Mouse (Mus musculus): ENCODE data around the gene Tnfrsf19. TPM values are rescaled to one million over a fixed set of nuclear protein-coding genes. Genes with fewer than 3 reads are reported as not detected.

Tnfrsf19 gene
- 10 to 100 TPM; 13.1 to 49.8 TPM for total RNA-seq (2021)
- long read RNA-seq, experiment 1, full-length matches to known transcripts: 6 of 6 reads
- long read RNA-seq, experiment 1, partial matches to known transcripts: 0 of 6 reads
- long read RNA-seq, experiment 1, other reads (novel, unspliced or antisense): 0 of 6 reads
- long read RNA-seq, experiment 2, full-length matches to known transcripts: 36 of 53 reads
- long read RNA-seq, experiment 2, partial matches to known transcripts: 11 of 53 reads
- long read RNA-seq, experiment 2, other reads (novel, unspliced or antisense): 6 of 53 reads

GRCm38 (mm10) chr14:61046091-61046681 lies at the start of gene Tnfrsf19:
TSS of gene Tnfrsf19 (minus strand) at chr14:61046490.
- peak; percentile 64 to 84 for DNase-seq (ENCODE audit: low spot score in 2 of 2)

DNA sequence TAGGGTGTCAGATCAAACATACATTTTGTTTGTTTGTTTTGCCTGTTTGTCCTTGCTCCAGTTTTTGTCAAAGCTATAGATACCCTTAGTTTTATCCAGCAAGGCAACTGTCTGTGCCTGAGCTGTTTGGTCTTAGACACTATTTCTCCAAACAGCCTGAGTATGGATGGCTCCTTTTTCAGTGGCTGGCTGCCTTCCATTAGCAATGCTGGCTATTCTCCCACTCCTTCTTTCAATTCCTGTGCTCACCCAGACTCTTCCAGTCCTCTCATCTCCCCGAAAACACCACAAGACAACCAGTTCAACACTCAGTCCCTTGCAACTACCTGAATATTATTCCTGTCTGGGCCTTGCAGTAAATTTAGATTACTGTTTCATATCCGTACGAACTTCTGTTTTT lies 45.8 kb upstream of the Tnfrsf19 start:
- DNase-seq (ENCODE audit: low spot score in 2 of 2): no peak

- no peak for DNase-seq (ENCODE audit: low spot score in 2 of 2)
Measured at GRCm38 (mm10) chr14:61090955-61091354, 44.7 kb upstream of the Tnfrsf19 start.

DNA sequence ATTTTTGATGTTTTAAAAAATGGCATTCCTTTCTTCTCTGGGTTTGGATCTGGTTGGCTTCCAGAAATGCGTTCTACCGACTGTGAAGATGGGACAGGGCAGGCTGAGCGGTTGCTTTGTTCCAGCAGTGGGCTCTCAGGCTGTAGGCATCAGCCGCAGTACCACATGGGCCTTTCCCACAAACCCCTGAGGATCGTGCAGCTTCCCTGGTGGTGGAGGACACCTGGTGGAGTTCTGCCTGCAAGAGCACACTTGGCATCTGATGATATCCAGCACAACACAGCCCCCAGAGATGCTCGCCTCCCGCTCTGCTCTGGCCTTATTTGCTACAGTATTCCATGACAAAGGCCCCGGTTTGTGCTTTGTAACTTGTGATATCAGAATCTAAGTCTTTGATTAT lies 41.9 kb upstream of the Tnfrsf19 start:
- DNase-seq (ENCODE audit: low spot score in 2 of 2): no peak

DNA sequence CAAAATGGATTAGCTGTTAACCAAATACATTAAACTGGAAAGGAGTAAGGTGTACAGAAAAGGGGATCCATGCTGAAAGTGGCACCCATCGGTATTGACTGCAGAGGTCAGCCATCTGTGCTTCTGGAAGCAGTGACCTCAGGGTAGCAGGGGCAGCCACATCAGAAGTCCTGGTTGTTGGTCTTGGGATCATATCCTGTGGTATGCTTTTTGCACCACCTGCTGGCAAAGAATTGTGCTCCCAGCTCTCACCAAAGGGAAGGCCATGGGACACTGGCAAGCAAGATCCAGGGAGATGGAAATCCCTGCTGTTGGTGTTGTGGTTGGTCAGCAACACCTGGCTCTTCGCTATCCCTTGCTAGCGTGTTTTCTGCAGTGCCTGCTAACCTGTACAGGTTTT lies 39.0 kb upstream of the Tnfrsf19 start:
- DNase-seq (ENCODE audit: low spot score in 2 of 2): peak; percentile 25 to 42

GRCm38 (mm10) chr14:61069555-61069954 lies 23.3 kb upstream of the Tnfrsf19 start:
- DNase-seq (ENCODE audit: low spot score in 2 of 2): no peak

- DNase-seq (ENCODE audit: low spot score in 2 of 2): no peak
Measured at GRCm38 (mm10) chr14:61061729-61062128, 15.4 kb upstream of the Tnfrsf19 start.

DNA sequence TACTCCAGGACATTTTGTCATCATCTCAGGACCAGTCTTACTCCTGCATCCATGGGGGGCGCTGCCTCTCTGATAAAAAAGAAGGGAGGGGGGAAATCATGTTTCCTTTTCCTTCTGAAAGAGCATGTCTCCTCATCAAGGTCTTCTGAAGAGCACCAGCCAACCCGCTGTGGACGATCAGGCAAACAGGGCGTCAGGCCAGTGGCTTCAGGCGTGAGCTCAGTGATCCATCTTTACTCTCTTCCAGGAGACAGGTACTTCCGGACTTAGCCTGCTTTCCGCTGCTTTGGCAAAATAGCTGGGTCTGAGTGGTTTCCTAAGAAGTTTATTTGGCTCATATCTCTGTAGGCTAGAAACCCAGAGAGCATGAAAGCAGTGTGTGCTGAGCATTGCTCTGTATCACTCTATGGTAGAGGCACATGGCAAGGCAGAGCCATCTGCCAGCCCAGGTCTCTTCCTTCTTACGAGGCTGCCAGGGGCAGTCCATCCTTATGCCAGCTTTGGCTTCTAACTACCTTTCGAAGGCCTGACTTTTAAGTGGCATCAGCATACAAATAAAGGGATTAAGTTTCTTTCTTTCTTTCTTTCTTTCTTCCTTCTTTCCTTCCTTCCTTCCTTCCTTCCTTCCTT lies 13.1 kb upstream of the Tnfrsf19 start:
- no peak for DNase-seq (ENCODE audit: low spot score in 2 of 2)

- no peak for DNase-seq (ENCODE audit: low spot score in 2 of 2)
Measured at GRCm38 (mm10) chr14:61056962-61057361, 10.7 kb upstream of the Tnfrsf19 start.

- no peak for DNase-seq (ENCODE audit: low spot score in 2 of 2)
Measured at GRCm38 (mm10) chr14:61056445-61056844, 10.2 kb upstream of the Tnfrsf19 start.

- DNase-seq (ENCODE audit: low spot score in 2 of 2): no peak
Measured at GRCm38 (mm10) chr14:61055864-61056263, 9.6 kb upstream of the Tnfrsf19 start.

- DNase-seq (ENCODE audit: low spot score in 2 of 2): no peak
Measured at GRCm38 (mm10) chr14:61052163-61052562, 5.9 kb upstream of the Tnfrsf19 start.

DNA sequence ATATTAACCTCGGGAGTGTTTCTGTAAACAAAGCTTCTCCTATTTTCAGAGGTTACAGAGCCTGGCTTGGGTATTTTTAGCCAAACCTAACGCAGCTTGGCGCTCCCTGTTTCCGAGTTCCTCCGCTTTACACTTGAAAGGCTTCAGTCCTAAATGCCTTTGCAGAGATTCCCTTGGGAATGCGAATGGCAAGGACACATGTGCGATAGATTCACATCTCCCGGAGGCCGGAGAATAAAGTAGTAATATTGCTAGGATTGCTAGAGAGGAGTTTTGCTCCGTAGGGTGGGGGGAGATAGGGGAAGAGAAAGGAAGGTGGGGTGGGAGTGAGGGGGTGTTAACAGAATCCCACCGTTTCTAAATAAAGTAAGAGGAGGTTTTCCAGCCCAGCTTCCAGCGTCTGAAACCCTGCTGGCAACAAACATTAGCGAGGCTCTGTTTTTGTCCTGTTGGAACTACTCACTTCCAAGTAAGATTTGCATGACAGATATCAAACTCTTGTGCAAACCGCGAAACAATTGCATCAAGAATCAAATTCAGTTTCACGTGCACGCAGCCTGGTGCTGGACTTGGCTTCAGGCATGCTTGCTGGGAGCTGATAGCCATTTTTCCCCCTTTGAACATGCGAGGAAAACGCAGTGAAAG lies 722 bp downstream of the Tnfrsf19 start:
- DNase-seq (ENCODE audit: low spot score in 2 of 2): no peak

DNA sequence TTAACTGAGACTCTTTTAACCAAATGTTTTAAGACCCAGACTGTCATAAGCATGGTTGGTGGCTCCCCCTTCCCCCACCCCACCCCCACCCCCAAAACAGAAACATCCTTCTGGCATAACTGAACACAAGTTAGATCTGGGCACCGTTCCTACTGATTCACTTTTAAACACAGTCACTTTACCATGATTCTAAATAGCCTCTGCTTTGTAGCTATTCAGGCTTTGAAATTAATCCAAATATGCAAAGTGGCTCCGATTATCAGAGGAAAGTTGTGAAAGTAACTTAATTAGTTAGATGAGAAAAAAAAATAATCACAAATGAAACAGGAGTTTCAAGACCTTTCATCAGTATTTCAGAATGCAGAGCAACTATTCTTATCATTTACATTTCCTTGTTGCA lies 2.0 kb downstream of the Tnfrsf19 start:
- DNase-seq (ENCODE audit: low spot score in 2 of 2): peak in 1 of 2 experiments; percentile 3

DNA sequence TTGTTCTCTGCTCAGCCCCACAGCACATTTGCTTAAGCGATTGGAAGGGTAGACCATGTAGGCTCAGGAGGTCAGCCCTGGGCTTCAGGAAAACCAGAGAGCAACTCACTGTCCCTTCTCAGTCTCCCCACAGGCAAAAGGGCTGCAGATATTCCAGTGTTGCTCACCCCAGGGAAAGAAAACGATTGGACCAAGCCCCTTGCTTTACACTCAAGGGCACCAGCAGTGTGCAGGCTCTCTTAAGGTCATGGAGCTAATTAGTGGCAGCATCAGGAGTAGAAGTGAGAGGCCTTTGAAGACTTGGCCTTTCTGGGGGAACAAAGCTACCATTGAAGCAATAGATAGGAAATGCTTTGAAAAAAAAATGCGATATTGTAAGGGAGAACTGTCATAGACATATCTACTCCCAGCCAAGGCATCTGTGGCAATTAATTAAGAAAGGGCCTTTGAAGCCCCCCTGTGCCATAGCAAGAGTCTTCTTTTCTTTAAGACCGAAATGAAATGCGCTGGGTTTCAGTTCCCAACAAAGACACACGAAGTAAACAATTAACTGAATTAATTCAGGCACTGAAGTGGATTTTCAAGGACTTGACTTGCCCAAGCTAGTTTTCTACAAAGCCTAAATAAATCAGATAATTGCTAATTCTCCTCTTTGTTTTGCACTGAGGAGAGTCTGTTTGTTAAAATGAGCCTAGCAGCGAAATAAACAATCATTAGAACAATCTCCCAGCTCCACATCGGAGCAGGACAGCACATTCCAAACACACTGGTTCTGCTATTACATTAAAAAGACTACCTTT lies 2.6 kb downstream of the Tnfrsf19 start:
- DNase-seq (ENCODE audit: low spot score in 2 of 2): peak in 1 of 2 experiments; percentile 17

DNA sequence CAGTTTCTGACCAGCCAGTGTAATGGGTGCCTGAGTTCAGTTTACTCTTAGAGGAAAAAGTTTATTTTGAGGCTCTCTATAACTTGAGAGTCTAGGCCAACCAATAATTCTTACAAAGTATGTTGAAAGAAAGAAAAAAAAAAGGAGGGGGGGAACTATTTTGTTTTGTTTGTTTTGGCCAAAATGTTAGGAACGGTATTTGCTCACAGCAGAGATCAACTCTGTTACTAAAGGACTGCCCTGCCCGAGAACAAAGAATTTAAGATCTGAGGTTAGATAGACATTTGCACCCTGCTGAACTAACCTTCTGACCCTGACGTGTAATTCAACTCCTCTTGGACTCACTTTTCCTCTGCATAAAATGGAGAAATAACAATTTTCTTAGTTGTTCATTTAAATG lies 4.0 kb downstream of the Tnfrsf19 start:
- DNase-seq (ENCODE audit: low spot score in 2 of 2): no peak

GRCm38 (mm10) chr14:61040236-61040635 lies 6.1 kb downstream of the Tnfrsf19 start:
- DNase-seq (ENCODE audit: low spot score in 2 of 2): peak in 1 of 2 experiments; percentile 11

GRCm38 (mm10) chr14:61038082-61038472 lies 8.2 kb downstream of the Tnfrsf19 start:
- DNase-seq (ENCODE audit: low spot score in 2 of 2): no peak

DNA sequence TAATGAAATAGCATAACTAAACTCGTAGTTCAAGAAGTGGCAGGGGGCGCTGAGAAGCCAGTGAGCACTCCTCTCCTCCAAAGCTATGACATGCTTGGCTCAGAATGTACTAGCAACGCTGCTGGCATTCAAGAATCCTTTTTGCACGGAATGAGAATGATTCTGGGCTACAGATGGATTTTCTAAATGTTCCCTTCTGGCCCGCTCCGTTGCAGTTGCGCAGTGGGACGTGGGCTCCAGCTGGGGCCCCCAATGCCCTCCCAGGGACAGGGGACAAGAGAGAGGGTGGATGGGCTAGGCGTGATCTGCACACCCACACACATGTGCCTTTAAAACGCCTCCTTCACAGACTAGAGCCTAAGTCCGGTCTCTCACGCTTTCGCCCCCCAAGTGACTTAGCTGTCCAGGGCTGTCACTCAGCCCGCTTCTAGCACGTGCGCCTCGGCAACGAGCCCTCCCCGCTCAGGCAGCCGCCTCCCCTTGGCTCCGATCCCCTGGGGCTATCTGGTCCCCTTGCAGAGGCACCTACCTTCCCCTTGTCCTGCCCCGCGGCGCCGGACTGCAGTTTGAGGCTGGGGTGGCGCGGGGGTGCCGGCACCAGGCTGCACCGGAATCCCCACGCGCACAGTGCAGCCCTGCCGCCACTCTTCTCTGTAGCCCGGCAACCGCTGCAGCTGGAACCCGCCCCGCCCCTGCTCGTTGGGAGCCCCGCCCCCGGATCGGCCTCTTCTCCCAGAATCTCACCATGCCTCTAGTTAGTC lies 8.8 kb downstream of the Tnfrsf19 start:
- DNase-seq (ENCODE audit: low spot score in 2 of 2): peak; percentile 44 to 64

DNA sequence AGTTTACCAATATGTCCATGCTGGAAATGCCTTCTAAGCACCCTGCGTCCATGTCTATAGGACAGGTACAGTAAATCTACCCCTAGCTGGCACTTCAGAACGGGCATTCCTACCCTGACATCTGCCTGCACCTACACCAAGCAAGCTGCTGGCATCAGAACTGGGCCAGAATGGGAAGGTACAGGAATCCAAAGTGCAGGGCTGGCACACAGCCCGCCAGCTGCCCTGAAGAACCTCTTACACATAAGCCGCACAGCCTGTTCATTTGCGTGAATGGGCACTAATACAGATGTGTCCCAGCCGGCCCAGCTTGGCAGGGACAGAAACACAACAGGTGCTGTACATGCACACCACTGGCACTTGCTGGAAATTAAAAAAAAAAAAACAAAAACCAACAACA lies 15.9 kb downstream of the Tnfrsf19 start:
- no peak for DNase-seq (ENCODE audit: low spot score in 2 of 2)
